ENCODE assay signal across 8 mouse cellular contexts in genomic region chr19:3574593-3575094, GRCm38 (mm10). TPM values are rescaled to one million over a fixed set of nuclear protein-coding genes. Genes with fewer than 3 reads are reported as not detected.
DNase-seq lines count a peak whose midpoint lies in the region; ATAC-seq and TF ChIP-seq lines count a peak whose summit lies in the region.

No protein-coding gene starts in this region.

- TF ChIP-seq CTCF in lung, postnatal 0 days (IDR thresholded peaks at IDR 0.05) = no peak

- no peaks in the 10 kb centered on the region for H3K9me3 ChIP-seq in hindbrain, embryonic 13.5 days
- H3K9me3 ChIP-seq in lung, postnatal 0 days (ENCODE audit: low read length) = no peaks in the 10 kb centered on the region

- peak overlapping the region; percentile 87 for H3K4me3 ChIP-seq in hindbrain, embryonic 13.5 days
- peak overlapping the region; percentile 93 for H3K4me3 ChIP-seq in lung, postnatal 0 days (ENCODE audit: low read depth, low read length)

- peak overlapping the region; percentile 87 for H3K9ac ChIP-seq in hindbrain, embryonic 13.5 days
- peak overlapping the region; percentile 86 for H3K9ac ChIP-seq in lung, postnatal 0 days (replicated peaks; ENCODE audit: low read depth)

- WGBS in hindbrain, embryonic 13.5 days = 3% methylated on average over 9 of the region's 9 CpGs
- 2% methylated on average over 9 of the region's 9 CpGs for WGBS in lung, postnatal 0 days

- no peaks in the 10 kb centered on the region for H3K36me3 ChIP-seq in hindbrain, embryonic 13.5 days
- H3K36me3 ChIP-seq in lung, postnatal 0 days (ENCODE audit: insufficient read depth, low read length) = no peaks in the 10 kb centered on the region

- H3K4me1 ChIP-seq in hindbrain, embryonic 13.5 days (replicated peaks) = peaks cover 24% of the 10 kb centered on the region
- H3K4me1 ChIP-seq in lung, postnatal 0 days (ENCODE audit: insufficient read depth, low read depth, low read length) = peaks cover 13% of the 10 kb centered on the region

- ATAC-seq in hindbrain, embryonic 13.5 days (ENCODE audit: low FRiP score) = no peak
- ATAC-seq in lung, postnatal 0 days = no peak
- no peak for ATAC-seq in megakaryocyte-erythroid progenitor cell, adult 5-6 weeks (replicated peaks; ENCODE audit: low FRiP score, low TSS enrichment, poor library complexity, severe bottlenecking)

- no peak for TF ChIP-seq EP300 in lung, postnatal 0 days (IDR thresholded peaks at IDR 0.05)

- H3K4me2 ChIP-seq in hindbrain, embryonic 13.5 days = peak overlapping the region; percentile 88
- peak overlapping the region; percentile 73 for H3K4me2 ChIP-seq in lung, postnatal 0 days (replicated peaks; ENCODE audit: low read depth, low read length)

- peak; percentile 27 for DNase-seq in kidney, adult 11 months
- no peak for DNase-seq in kidney, adult 18-20 months
- peak; percentile 10 for DNase-seq in T-cell, adult 2 months (ENCODE audit: low spot score)
- DNase-seq in lung, postnatal 0 days (ENCODE audit: low spot score) = peak; percentile 56
- DNase-seq in adrenal gland, postnatal 10 days = no peak
- no peak for DNase-seq in frontal cortex, adult 2 months (ENCODE audit: extremely low spot score in 1 of 2, low spot score in 1 of 2)

- no peaks in the 10 kb centered on the region for H3K27me3 ChIP-seq in hindbrain, embryonic 13.5 days
- no peaks in the 10 kb centered on the region for H3K27me3 ChIP-seq in lung, postnatal 0 days (replicated peaks; ENCODE audit: insufficient read depth, low read length)

- H3K27ac ChIP-seq in hindbrain, embryonic 13.5 days = peak overlapping the region; percentile 96
- peak overlapping the region; percentile 96 for H3K27ac ChIP-seq in lung, postnatal 0 days (ENCODE audit: low read length)

RNA-seq across cellular contexts. Expression of gene Ppp6r3, which starts 0.9 kb away (rescaled TPM):
- polyA plus RNA-seq in hindbrain, embryonic 13.5 days (2015; fragmentation: Nextera tagmentation; extraction: Ambion mirVana) = 60.6 and 62.6 TPM in 2 replicates
- polyA plus RNA-seq in lung, postnatal 0 days (2015; fragmentation: Nextera tagmentation; extraction: Ambion mirVana) = 30.6 and 33.6 TPM in 2 replicates
- total RNA-seq in adrenal gland, postnatal 10 days (2021) = 10 to 100 TPM; 87.1 to 99.7 TPM
- 85.6 and 88.1 TPM in 2 replicates for polyA plus RNA-seq in frontal cortex, adult 2 months (2012; rRNA removed)
- 91.4 and 100 TPM in 2 replicates for total RNA-seq in megakaryocyte-erythroid progenitor cell, adult 5-6 weeks (2014; fragmentation: Nextera tagmentation)
- total RNA-seq in megakaryocyte-erythroid progenitor cell, adult 5-6 weeks (2017) = 90.3 and 96.6 TPM in 2 replicates

Comparison
In these comparisons a context has a peak if more than half of its experiments do, and no peak if none do; other contexts are left out.
1. DNase-seq: peak in kidney, adult 11 months (single experiment), T-cell, adult 2 months (single experiment) and lung, postnatal 0 days (single experiment); none in kidney, adult 18-20 months (single experiment), adrenal gland, postnatal 10 days (single experiment) and frontal cortex, adult 2 months (0 of 2).